Mouse (Mus musculus) bone marrow macrophage, adult 2 months (primary cell): ENCODE results near the gene Colgalt1.

Experiments used
- CTCF ChIP-seq: IDR thresholded peaks from 2 replicates; pipeline ENCODE4 v1.5.1; 2012; ENCODE audit warnings: low read depth, mild to moderate bottlenecking, low read length, moderate library complexity
- POLR2A ChIP-seq: IDR thresholded peaks from 2 replicates; pipeline ENCODE4 v1.6.1; 2012; ENCODE audit warnings: mild to moderate bottlenecking, low read depth, low read length, borderline replicate concordance

DNA sequence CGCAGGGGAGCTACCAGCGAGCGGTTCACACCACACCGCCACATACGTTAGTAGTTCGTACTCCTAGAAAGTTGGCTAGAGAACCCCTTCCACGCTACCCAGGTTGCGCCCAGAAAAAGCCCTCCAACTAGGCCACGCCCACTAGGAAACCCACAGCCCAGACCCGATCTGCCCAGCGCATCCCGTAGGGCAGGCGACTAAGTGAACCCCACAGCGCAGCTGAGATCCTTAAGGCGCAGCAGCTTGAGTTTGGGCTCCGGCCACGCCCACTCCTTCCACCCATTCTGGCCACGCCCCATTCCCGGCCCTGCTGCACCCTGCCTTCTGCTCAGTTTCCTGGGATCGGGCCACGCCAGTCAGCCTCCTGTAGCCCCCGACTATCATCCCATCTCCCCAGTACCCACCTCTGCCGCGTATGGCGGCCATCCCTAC is 19.0 kb downstream of the Colgalt1 start:
- TF ChIP-seq CTCF = no peak
- TF ChIP-seq POLR2A = no peak
